Mouse (Mus musculus) midbrain, embryonic 10.5 days (tissue): ENCODE measurements at regions not wholly inside any gene's neighbourhood (a gene's known extent, or its start where the extent isn't known, plus 50 kb on each side); places are given as distances from the start of the nearest gene placed in this dataset.

Experiments used
- DNase-seq: peaks from one replicate; pipeline ENCODE4 v3.0.0-alpha.2; 2017; ENCODE audit warnings: low spot score
- H3K27ac ChIP-seq: fragments of 300-500 bp; sonication (generic); replicated peaks from 2 replicates; pipeline ENCODE4 v1.5.1; 2016; ENCODE audit warnings: mild to moderate bottlenecking
- H3K27me3 ChIP-seq: fragments of 300-500 bp; sonication (generic); 2 replicates; pipeline ENCODE4 v1.6.1; 2016; ENCODE audit warnings: low read depth, mild to moderate bottlenecking; ENCODE audit not compliant: poor library complexity, severe bottlenecking
- H3K36me3 ChIP-seq: fragments of 300-500 bp; sonication (generic); 2 replicates; pipeline ENCODE4 v1.6.1; 2016; ENCODE audit warnings: mild to moderate bottlenecking, moderate library complexity
- H3K4me1 ChIP-seq: fragments of 300-500 bp; sonication (generic); 2 replicates; pipeline ENCODE4 v1.6.1; 2016
- H3K4me3 ChIP-seq: fragments of 300-500 bp; sonication (generic); 2 replicates; pipeline ENCODE4 v1.5.1; 2016; ENCODE audit warnings: mild to moderate bottlenecking, moderate library complexity
- H3K9me3 ChIP-seq: fragments of 300-500 bp; sonication (generic); replicated peaks from 2 replicates; pipeline ENCODE4 v1.6.1; 2016; ENCODE audit warnings: mild to moderate bottlenecking
- WGBS: fragments of 180-500 bp; shearing (Covaris S2); methylation state at CpG from one replicate; pipeline ENCODE4 v1.1.7; 2016; 5-methylcytosine and 5-hydroxymethylcytosine counted together

GRCm38 (mm10) chr8:90100509-90100908, 247.6 kb downstream of the Tox3 start:
- no peak for DNase-seq
- Histone ChIP-seq H3K27me3 (no peaks in the 10 kb centered on the region), H3K27ac (no peak overlapping the region), H3K36me3 (no peaks in the 10 kb centered on the region), H3K4me1 (no peaks in the 10 kb centered on the region), H3K4me3 (no peak overlapping the region), H3K9me3 (no peaks in the 10 kb centered on the region)
- 92% methylated on average over 6 of the region's 6 CpGs for WGBS

DNA sequence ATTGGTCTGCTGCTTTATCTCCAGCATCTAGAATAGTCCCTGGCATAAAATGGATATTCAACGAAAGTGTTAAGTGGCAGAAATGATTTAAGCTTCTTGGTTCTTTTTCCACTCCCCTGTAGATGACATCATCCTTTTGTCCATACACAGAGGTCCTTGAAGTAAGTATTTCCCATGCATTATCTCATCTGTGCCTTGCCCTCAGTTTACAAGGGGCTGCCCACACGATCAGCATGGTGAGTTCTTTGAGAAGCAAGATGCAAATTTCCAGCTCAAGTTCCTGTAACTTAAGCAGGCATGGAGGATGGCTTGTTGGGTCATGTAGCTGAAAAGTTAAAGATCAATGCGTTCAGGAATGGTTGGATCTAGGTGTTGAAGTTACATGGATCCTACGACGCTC, 265.5 kb downstream of the Tox3 start:
- Histone ChIP-seq H3K27me3 (no peaks in the 10 kb centered on the region), H3K4me3 (no peak overlapping the region), H3K36me3 (no peaks in the 10 kb centered on the region), H3K9me3 (peaks cover 11% of the 10 kb centered on the region; the same call in 1 of the 2 replicates), H3K4me1 (peaks cover 7% of the 10 kb centered on the region; the same call in 1 of the 2 replicates), H3K27ac (no peak overlapping the region)
- no peak for DNase-seq
- WGBS, result 89% methylated on average over 5 of the region's 5 CpGs

DNA sequence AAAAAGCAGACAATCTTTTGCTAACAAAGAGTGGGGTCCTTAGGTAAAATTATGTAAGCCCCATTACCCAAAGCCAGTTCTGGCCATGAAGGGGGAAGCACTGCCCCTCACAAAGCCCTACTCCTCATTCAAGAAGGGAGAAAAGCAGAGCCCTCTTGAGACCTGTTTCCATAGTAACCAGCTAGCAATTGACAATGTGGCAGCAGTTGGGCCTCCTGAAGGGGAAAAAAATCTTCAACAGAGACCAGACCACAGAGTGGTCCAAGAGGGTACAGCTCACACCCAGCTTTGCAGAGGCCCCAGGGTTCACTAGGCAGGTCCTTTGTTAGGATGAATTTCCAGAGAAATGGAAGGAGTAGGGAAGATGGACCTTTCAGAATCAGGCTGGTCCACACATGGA, 271.8 kb downstream of the Tox3 start:
- DNase-seq, result peak; percentile 68
- Histone ChIP-seq H3K4me3 (no peak overlapping the region), H3K27ac (peak overlapping the region; percentile 88), H3K36me3 (no peaks in the 10 kb centered on the region), H3K4me1 (peaks cover 33% of the 10 kb centered on the region), H3K27me3 (no peaks in the 10 kb centered on the region), H3K9me3 (no peaks in the 10 kb centered on the region)

- Histone ChIP-seq H3K4me1 (peaks cover 33% of the 10 kb centered on the region), H3K27ac (peak overlapping the region; percentile 88), H3K36me3 (no peaks in the 10 kb centered on the region), H3K27me3 (no peaks in the 10 kb centered on the region), H3K9me3 (no peaks in the 10 kb centered on the region), H3K4me3 (no peak overlapping the region)
- peak; percentile 24 for DNase-seq
- 56% methylated on average over 5 of the region's 5 CpGs for WGBS
Observed at GRCm38 (mm10) chr8:90075796-90076195, 272.3 kb downstream of the Tox3 start.

- Histone ChIP-seq H3K27me3 (peaks cover 6% of the 10 kb centered on the region; the same call in 1 of the 2 replicates), H3K27ac (0 out of 2 replicates have a peak overlapping the region, but pooled peaks have one; percentile 35), H3K36me3 (no peaks in the 10 kb centered on the region), H3K9me3 (no peaks in the 10 kb centered on the region), H3K4me1 (peaks cover 20% of the 10 kb centered on the region), H3K4me3 (no peak overlapping the region)
- 79% methylated on average over 5 of the region's 5 CpGs for WGBS
- DNase-seq, result no peak
Observed at GRCm38 (mm10) chr8:90070006-90070405, 278.1 kb downstream of the Tox3 start.

DNA sequence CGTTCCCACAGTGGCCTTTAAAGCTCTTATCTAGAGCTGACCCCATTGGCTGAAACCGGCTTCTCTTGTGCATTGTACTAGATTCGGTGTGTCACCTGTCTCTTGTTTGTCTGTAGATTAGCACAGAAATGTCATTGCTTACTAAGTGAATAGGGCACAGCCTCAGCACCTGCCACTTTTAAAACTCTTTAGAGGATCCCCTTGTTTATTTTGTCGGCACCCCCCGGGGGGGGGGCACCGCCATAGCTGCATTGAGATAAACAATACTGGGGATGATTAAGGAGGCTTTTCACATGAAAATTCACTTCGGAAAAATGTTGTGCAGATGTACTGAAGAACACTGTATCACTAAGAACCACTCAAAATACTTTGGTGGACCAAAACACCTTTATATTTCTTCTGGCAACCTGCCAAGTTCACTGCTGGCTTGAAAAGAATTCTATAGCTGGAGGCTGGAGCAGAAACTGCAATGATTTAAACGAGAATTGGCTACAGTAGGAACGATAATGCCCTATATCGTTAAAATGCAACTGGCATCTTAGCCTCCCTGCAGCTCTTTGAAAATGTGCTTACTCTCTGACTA, 278.6 kb downstream of the Tox3 start:
- no peaks in the 10 kb centered on the region for H3K36me3 ChIP-seq
- 33% methylated on average over 10 of the region's 10 CpGs for WGBS
- H3K4me3 ChIP-seq, result no peak overlapping the region
- H3K27ac ChIP-seq, result peak overlapping the region; percentile 35; the same call in 1 of the 2 replicates
- H3K27me3 ChIP-seq, result peaks cover 6% of the 10 kb centered on the region; the same call in 1 of the 2 replicates
- peaks cover 24% of the 10 kb centered on the region for H3K4me1 ChIP-seq
- no peaks in the 10 kb centered on the region for H3K9me3 ChIP-seq
- peak; percentile 8 for DNase-seq

GRCm38 (mm10) chr8:90068441-90068840, 279.7 kb downstream of the Tox3 start:
- H3K4me1 ChIP-seq, result peaks cover 31% of the 10 kb centered on the region
- no peak overlapping the region for H3K27ac ChIP-seq
- H3K36me3 ChIP-seq, result no peaks in the 10 kb centered on the region
- no peaks in the 10 kb centered on the region for H3K9me3 ChIP-seq
- no peak overlapping the region for H3K4me3 ChIP-seq
- 87% methylated on average over 4 of the region's 4 CpGs for whole genome bisulfite sequencing
- H3K27me3 ChIP-seq, result peaks cover 6% of the 10 kb centered on the region; the same call in 1 of the 2 replicates
- no peak for DNase-seq

- H3K27me3 ChIP-seq, result peaks cover 6% of the 10 kb centered on the region; the same call in 1 of the 2 replicates
- no peak for DNase-seq
- H3K4me3 ChIP-seq, result no peak overlapping the region
- H3K4me1 ChIP-seq, result peaks cover 21% of the 10 kb centered on the region
- no peaks in the 10 kb centered on the region for H3K9me3 ChIP-seq
- 61% methylated on average over 6 of the region's 6 CpGs for WGBS
- peak overlapping the region; percentile 67 for H3K27ac ChIP-seq
- no peaks in the 10 kb centered on the region for H3K36me3 ChIP-seq
Observed at GRCm38 (mm10) chr8:90064381-90064780, 283.8 kb downstream of the Tox3 start.

DNA sequence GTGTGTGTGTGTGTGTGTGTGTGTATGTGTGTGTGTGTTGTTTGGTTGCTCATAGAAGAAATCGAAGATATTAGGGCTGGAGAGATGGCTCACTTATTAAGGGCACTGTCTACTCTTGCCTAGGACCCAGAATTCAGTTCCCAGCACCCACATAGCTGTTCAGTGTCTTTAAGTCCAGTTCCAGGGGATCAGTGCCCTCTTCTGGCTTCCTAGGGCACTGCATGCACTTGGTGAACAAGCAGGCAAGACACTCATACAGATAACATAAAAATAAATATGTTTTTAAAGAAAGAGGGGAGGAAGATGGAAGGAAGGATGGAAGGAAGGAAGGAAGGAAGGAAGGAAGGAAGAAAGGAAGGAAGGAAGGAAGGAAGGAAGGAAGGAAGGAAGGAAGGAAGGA, 284.9 kb downstream of the Tox3 start:
- H3K4me1 ChIP-seq, result peaks cover 21% of the 10 kb centered on the region
- no peak overlapping the region for H3K4me3 ChIP-seq
- no peaks in the 10 kb centered on the region for H3K9me3 ChIP-seq
- 89% methylated on average over 1 of the region's 1 CpGs for WGBS
- DNase-seq, result no peak
- peaks cover 6% of the 10 kb centered on the region; the same call in 1 of the 2 replicates for H3K27me3 ChIP-seq
- no peak overlapping the region; the same call in 1 of the 2 replicates for H3K27ac ChIP-seq
- H3K36me3 ChIP-seq, result no peaks in the 10 kb centered on the region

DNA sequence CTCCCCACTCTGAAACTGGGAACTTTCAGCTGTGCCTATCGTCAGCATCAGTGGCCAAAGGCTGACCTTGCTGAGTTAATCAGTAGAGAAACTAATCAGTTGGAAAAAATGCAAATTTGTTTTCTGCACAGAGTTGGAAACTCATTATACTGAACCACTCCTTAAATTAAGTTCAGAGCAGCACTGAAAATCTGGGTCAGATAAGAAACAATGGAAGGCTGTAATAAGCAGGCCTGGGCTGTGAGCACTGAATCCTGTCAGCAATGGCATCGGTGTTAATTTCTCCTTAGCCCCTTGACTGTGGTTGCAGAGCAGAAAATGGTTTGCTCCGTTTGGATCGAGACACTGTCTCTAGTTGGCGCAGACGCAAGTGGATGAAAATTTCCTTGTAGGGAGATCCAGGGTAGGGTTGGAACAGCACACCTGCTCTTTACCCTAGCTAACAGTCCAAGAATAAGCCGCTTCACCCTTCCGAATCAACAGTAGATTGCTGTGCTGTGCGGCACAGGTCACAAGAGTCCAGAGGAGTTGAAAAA, 289.4 kb downstream of the Tox3 start:
- Histone ChIP-seq H3K27me3 (no peaks in the 10 kb centered on the region), H3K9me3 (no peaks in the 10 kb centered on the region), H3K4me1 (peaks cover 5% of the 10 kb centered on the region; the same call in 1 of the 2 replicates), H3K4me3 (no peak overlapping the region), H3K27ac (no peak overlapping the region), H3K36me3 (no peaks in the 10 kb centered on the region)
- 79% methylated on average over 9 of the region's 9 CpGs for WGBS
- no peak for DNase-seq

DNA sequence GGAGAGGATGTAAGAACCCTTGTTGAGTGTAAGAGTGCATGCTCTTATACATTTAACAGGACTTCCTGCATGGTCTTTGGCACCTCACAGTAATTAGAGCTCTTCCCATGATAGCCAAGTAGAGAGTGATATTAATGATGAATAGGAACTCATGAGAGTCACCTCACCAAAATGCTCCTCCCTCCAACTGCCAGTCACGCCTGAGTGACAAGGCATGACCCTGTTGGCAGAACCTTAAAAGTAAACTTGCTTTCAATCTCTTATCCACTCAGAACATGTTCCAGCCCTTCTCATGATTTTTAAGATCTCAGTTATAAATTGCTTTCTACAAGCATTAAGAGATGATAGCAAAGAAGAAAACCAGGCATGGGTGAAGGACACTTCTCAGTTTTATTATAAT, 291.8 kb downstream of the Tox3 start:
- Histone ChIP-seq H3K27me3 (no peaks in the 10 kb centered on the region), H3K36me3 (no peaks in the 10 kb centered on the region), H3K27ac (no peak overlapping the region), H3K4me1 (0 out of 2 replicates have a peak, but pooled peaks cover 5% of the 10 kb centered on the region), H3K4me3 (no peak overlapping the region), H3K9me3 (no peaks in the 10 kb centered on the region)
- WGBS, result 93% methylated on average over 1 of the region's 1 CpGs
- no peak for DNase-seq

GRCm38 (mm10) chr8:90046779-90047178, 301.4 kb downstream of the Tox3 start:
- Histone ChIP-seq H3K4me1 (no peaks in the 10 kb centered on the region), H3K27ac (no peak overlapping the region), H3K4me3 (no peak overlapping the region), H3K27me3 (no peaks in the 10 kb centered on the region; the same call in 1 of the 2 replicates), H3K9me3 (no peaks in the 10 kb centered on the region), H3K36me3 (no peaks in the 10 kb centered on the region)
- DNase-seq, result no peak
- 80% methylated on average over 9 of the region's 9 CpGs for WGBS

DNA sequence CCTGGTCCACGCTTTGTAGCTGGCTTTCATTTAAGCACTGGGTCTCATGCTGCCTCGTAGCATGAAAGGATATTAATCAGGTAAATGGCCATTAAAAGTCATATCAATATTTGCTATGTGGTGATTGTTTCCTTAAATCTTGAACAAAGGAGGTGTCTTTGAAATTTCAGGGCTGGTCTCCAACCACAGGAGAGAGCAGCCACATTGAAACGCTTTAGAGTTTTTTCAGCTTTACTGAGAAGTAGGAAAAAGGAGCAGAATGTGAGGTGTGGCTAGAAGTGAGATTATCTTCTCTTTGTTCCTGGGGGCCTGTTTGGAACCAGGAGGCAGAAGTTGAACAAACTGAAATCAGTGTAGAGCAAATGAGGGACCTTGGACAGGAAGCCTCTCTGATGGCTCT, 311.7 kb downstream of the Tox3 start:
- Histone ChIP-seq H3K4me1 (peaks cover 17% of the 10 kb centered on the region), H3K9me3 (no peaks in the 10 kb centered on the region), H3K27ac (no peak overlapping the region), H3K4me3 (no peak overlapping the region), H3K36me3 (no peaks in the 10 kb centered on the region), H3K27me3 (no peaks in the 10 kb centered on the region)
- 79% methylated on average over 3 of the region's 3 CpGs for WGBS
- DNase-seq, result no peak
